Mouse (Mus musculus): ENCODE results near the gene Nktr. TPM values are rescaled to one million over a fixed set of nuclear protein-coding genes. Genes with fewer than 3 reads are reported as not detected.

Nktr gene
- polyA plus RNA-seq, 1 experiment from 2014 or later: 54.5 TPM

DNA sequence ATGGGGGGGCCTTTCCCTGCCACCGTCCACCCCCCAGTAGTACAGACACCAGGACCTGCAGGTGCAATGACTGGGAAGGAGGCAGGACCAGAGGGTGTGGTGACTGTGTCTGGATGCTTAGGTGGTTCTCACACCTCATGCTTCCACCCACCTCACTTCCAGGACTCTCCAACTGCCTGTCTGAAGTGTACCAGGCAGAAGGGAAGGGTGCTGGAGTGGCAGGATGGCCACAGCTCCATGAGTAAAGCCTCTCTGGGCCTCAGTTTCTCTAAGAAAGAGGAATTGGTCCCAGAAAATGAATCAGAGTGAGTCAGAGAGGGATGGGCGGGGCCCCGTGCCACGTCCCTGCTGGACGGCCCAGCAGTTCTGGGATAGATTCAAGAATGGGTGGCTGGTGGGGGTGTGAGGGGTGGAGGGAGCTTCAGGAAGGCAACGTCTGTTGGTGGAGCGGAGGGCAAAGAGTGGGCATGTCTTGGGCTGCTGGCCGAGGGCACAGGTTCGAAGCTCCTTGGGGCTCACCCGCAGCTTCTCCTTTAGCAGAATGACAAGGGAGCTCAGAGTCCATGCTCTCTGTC lies 42.2 kb downstream of the Nktr start:
- no peak for TF ChIP-seq CTCF (IDR thresholded peaks at IDR 0.05)
- no peaks in the 10 kb centered on the region for H3K27me3 ChIP-seq
- CTCF ChIA-PET: interaction anchor here (2.7 kb wide), 1 partner anchor 69 kb away, joined by 7 read pairs; no protein-coding TSS in a partner anchor
- POLR2A ChIA-PET: interaction anchor here (1.0 to 1.8 kb wide), 2 partner anchors 41 to 69 kb away, joined by 3 to 5 read pairs; no protein-coding TSS in a partner anchor
- in situ Hi-C loops (cut with MboI; ENCODE audit: low pct_unique_long_range_greater_than_20kb): no loop called here
- no peak for DNase-seq (ENCODE audit: low read depth, low spot score)
- ATAC-seq: no peak

DNA sequence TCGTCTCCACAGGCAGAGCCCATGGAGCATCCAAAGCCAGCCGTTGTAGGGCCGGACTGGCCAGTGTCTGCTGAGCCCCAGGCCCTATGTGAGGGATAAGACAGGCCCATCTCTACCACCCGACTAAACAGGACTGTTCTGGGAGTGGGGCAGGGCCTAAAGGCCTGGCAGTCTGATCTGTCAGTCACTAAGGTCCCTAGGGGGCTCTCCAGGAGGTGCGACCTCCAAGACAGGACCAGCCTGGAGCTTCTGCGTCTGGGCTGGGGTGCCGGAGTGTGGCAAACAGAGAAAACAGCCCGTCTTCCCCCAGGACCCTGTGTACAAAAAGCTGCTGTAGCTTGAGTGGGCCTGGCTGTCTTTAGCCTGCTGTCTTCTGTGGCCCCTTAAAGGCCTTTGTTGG lies 42.8 kb downstream of the Nktr start:
- CTCF ChIA-PET: interaction anchor here (2.7 kb wide), 1 partner anchor 68 kb away, joined by 7 read pairs; no protein-coding TSS in a partner anchor
- no peak for ATAC-seq
- in situ Hi-C loops (cut with MboI; ENCODE audit: low pct_unique_long_range_greater_than_20kb): no loop called here

DNA sequence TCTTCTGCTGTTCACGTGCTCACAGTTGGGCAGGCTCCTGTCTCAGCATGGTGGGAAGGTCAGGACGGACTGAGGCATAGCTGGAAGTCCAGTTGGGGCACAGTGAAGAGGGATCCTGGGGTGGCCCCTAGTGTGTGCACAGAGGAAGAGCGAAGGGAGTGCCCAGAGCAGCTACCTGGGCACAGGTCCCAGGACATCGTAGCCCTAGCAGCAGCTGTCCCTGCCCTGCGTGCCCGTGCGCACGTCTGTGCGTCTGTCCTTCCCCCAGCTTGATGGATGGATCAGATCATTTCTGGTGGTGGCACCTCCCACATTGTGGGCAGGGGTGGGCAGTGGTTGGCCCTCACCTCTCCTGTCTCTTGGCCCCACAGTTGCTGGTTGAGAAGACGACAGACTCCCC lies 43.3 kb downstream of the Nktr start:
- no peak for DNase-seq (ENCODE audit: low read depth, low spot score)
- ChIA-PET POLR2A (no interaction called here), CTCF (no interaction called here)
- in situ Hi-C loops (cut with MboI; ENCODE audit: low pct_unique_long_range_greater_than_20kb): no loop called here
- ATAC-seq: no peak
- TF ChIP-seq CTCF (IDR thresholded peaks at IDR 0.05): no peak
- H3K27me3 ChIP-seq: no peaks in the 10 kb centered on the region

More for the DNA sequence above, 42.8 kb downstream of the Nktr start:
- TF ChIP-seq CTCF (IDR thresholded peaks at IDR 0.05): no peak
- no peak for DNase-seq (ENCODE audit: low read depth, low spot score)
- H3K27me3 ChIP-seq: no peaks in the 10 kb centered on the region
- POLR2A ChIA-PET: interaction anchor here (1.0 kb wide), 1 partner anchor 42 kb away, joined by 3 read pairs; no protein-coding TSS in a partner anchor

DNA sequence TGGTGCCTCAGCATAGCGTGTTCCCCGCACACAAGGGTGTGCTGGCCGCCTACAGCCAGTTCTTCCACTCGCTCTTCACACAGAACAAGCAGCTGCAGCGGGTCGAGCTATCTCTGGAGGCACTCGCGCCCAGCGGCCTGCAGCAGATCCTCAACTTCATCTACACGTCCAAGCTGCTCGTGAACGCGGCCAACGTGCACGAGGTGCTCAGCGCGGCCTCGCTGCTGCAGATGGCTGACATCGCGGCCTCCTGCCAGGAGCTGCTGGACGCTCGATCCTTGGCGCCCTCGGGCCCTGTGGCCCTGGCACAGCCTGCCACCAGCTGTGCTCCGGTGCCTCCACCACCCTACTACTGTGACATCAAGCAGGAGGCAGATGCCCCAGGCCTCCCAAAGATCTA lies 43.8 kb downstream of the Nktr start:
- no peaks in the 10 kb centered on the region for H3K27me3 ChIP-seq
- ATAC-seq: no peak
- in situ Hi-C loops (cut with MboI; ENCODE audit: low pct_unique_long_range_greater_than_20kb): no loop called here
- no peak for DNase-seq (ENCODE audit: low read depth, low spot score)
- CTCF ChIA-PET: no interaction called here
- no peak for TF ChIP-seq CTCF (IDR thresholded peaks at IDR 0.05)
- POLR2A ChIA-PET: no interaction called here

DNA sequence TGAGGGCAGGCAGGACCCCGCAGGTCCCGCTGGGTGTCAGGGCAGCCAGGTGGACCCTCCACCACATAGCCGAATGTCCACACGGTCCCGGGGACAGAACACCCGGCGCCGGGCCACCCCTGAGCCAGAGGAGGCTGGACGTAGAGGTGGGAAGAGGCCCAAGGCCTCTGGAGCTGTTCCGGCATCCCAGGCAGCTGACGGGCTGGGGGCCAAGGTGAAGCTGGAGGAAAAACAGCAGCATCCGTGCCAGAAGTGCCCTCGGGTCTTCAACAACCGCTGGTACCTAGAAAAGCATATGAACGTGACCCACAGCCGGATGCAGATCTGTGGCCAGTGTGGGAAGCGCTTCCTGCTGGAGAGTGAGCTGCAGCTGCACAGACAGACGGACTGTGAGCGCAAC lies 44.7 kb downstream of the Nktr start:
- in situ Hi-C loops (cut with MboI; ENCODE audit: low pct_unique_long_range_greater_than_20kb): no loop called here
- DNase-seq (ENCODE audit: low read depth, low spot score): no peak
- no peak for ATAC-seq
- POLR2A ChIA-PET: no interaction called here
- H3K27me3 ChIP-seq: no peaks in the 10 kb centered on the region
- TF ChIP-seq CTCF (IDR thresholded peaks at IDR 0.05): no peak
- CTCF ChIA-PET: no interaction called here

DNA sequence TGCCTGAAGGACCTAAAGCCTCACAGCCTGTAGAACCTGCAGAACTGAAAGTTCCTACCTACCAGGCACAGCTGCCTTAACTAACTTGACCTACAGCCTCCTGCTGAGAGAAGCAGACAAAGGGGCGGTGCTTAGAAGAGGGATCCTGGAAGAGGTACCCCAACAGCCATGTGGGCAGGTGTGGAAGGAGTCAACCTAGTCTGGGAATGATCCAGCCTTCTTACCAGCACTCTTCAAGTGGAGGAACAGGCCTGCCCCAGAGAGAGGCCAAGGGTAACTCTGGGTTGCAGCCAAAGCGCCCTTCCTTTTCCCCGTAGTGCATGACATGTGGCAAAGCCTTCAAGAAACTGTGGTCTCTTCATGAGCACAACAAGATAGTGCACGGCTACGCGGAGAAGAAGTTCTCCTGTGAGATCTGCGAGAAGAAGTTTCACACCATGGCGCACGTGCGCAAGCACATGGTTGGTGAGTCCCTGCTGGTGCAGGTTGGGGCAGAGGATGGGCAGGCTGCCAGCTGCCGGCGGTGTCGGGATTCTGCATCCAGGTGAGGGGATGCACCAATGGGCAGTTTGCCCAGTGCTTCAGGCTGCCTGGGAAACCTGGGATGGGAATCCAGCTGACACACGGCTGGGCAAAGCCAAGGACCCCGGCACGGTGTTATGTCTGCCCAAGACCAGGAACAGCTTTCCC lies 46.3 kb downstream of the Nktr start:
- in situ Hi-C loops (cut with MboI; ENCODE audit: low pct_unique_long_range_greater_than_20kb): loop anchor here (5.0 kb wide), 1 partner anchor 57 kb away; no protein-coding TSS in a partner anchor
- ChIA-PET CTCF (no interaction called here), POLR2A (no interaction called here)
- no peak for ATAC-seq
- no peak for DNase-seq (ENCODE audit: low read depth, low spot score)
- H3K27me3 ChIP-seq: no peaks in the 10 kb centered on the region
- TF ChIP-seq CTCF (IDR thresholded peaks at IDR 0.05): no peak

DNA sequence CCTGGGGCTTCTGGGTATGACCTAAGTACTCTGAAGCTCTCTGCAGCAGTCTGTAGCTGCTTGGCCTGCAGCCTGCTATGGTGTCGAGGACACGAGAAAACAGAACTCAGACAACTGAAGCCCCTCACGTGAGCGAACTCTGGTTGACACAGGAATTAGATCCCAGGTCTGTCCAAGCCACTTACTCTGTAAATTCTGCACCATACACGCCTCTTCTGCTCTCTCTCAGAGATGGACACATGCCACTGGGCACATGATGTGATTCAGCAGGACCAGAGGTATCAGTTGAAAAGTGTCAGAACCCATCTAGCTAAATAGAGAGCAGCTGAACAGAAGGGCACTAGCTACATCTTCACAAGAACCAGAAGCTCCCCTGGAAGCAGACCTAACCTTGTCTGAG lies 53.4 kb downstream of the Nktr start:
- in situ Hi-C loops (cut with MboI; ENCODE audit: low pct_unique_long_range_greater_than_20kb): no loop called here
- H3K27me3 ChIP-seq: peaks cover 8% of the 10 kb centered on the region
- no peak for TF ChIP-seq CTCF (IDR thresholded peaks at IDR 0.05)
- ChIA-PET CTCF (interaction anchor here (0.6 to 1.0 kb wide), 3 partner anchors 30 to 55 kb away, joined by 3 read pairs; no protein-coding TSS in a partner anchor), POLR2A (no interaction called here)
- DNase-seq (ENCODE audit: low read depth, low spot score) (no peak), ATAC-seq (no peak)

DNA sequence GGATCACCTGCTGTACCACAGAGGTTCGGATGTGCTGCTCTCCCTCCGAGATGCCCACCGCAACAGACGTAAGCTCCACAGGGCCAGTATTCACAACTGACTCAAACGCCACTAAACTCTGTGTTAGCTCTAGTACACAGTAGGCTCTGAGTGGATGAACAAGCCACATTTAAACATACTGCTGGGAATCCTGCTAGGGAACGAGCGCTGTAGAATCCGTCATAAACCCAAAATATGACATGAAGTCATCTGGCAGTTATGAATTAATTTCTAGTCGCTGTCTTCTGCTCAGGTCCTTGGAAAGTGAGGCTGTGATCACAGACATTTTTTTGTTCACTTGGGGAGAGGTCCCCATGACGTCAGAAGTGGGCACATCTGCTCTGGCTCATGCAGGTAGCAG lies 57.0 kb downstream of the Nktr start:
- DNase-seq (ENCODE audit: low read depth, low spot score): no peak
- in situ Hi-C loops (cut with MboI; ENCODE audit: low pct_unique_long_range_greater_than_20kb): no loop called here
- ChIA-PET POLR2A (no interaction called here), CTCF (no interaction called here)
- no peak for TF ChIP-seq CTCF (IDR thresholded peaks at IDR 0.05)
- peaks cover 24% of the 10 kb centered on the region for H3K27me3 ChIP-seq
- ATAC-seq: no peak

DNA sequence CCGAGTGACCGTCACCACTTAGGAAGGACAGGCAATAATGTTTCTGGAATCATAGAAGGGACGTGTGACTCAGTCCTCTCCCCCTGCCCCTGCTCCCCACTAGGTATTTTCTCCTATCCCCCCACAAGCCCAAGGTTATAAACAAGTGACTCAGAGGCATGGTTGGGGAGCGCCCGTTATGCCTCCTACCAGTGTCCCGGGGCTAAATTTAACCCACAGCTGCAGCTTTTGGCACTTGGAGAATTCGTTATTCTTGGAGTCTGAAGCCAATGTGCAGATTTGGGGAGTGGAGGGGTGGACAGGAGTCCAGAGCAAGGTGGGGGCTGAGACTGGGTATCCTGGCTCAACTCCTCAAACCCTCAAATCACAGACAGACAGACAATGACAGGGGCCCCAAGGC lies 57.5 kb downstream of the Nktr start:
- ATAC-seq: no peak
- in situ Hi-C loops (cut with MboI; ENCODE audit: low pct_unique_long_range_greater_than_20kb): no loop called here
- CTCF ChIA-PET: interaction anchor here (0.6 to 1.4 kb wide), 2 partner anchors 23 to 46 kb away, joined by 3 read pairs; no protein-coding TSS in a partner anchor

DNA sequence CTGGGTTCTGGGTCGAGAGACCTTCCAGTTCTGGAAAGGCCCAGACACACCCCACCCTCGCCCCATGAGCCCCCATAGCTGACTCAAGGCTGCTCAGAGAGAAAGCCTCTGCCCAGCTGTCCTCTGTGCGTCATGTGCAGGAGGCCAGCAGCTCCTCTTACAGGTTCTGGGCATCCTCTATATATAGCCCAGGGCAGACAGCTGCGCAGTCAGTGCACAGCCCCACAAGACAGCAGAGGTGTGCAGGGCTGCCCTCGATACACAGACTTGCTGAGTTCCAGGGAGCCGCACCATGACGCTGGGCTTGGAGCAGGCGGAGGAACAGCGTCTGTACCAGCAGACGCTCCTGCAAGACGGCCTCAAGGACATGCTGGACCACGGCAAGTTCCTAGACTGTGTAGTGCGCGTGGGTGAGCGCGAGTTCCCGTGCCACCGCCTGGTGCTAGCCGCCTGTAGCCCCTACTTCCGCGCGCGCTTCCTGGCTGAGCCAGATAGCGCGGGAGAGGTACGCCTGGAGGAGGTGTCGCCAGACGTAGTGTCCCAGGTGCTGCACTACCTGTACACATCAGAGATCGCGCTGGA lies 58.6 kb downstream of the Nktr start, which contains the start of gene Klhl40:
TSS of gene Klhl40 (plus strand) at position 124 of the 582 bp plus-strand sequence.
- TF ChIP-seq CTCF (IDR thresholded peaks at IDR 0.05): no peak
- ATAC-seq (no peak), DNase-seq (ENCODE audit: low read depth, low spot score) (no peak)
- H3K27me3 ChIP-seq: peaks cover 24% of the 10 kb centered on the region
- ChIA-PET CTCF (interaction anchor here (1.4 kb wide), 1 partner anchor 45 kb away, joined by 3 read pairs; no protein-coding TSS in a partner anchor), POLR2A (no interaction called here)
- in situ Hi-C loops (cut with MboI; ENCODE audit: low pct_unique_long_range_greater_than_20kb): no loop called here

More for the DNA sequence above, 57.5 kb downstream of the Nktr start:
- H3K27me3 ChIP-seq: peaks cover 24% of the 10 kb centered on the region
- no peak for TF ChIP-seq CTCF (IDR thresholded peaks at IDR 0.05)
- POLR2A ChIA-PET: interaction anchor here (0.6 kb wide), 2 partner anchors 47 to 231 kb away, joined by 3 to 4 read pairs; no protein-coding TSS in a partner anchor
- no peak for DNase-seq (ENCODE audit: low read depth, low spot score)

DNA sequence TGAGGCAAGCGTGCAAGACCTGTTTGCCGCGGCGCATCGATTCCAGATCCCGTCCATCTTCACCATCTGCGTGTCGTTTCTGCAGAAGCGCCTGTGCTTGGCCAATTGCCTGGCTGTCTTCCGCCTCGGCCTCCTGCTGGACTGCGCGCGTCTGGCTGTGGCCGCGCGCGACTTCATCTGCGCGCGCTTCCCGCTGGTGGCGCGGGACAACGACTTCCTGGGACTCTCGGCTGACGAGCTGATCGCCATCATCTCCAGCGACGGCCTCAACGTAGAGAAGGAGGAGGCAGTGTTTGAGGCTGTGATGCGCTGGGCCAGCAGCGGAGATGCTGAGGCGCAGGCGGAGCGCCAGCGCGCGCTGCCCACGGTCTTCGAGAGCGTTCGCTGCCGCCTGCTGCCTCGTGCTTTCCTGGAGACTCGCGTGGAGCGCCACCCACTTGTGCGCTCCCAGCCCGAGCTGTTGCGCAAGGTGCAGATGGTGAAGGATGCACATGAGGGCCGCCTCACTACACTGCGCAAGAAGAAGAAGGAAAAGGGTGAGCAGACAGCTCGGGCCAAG lies 59.2 kb downstream of the Nktr start:
- in situ Hi-C loops (cut with MboI; ENCODE audit: low pct_unique_long_range_greater_than_20kb): no loop called here
- no peak for TF ChIP-seq CTCF (IDR thresholded peaks at IDR 0.05)
- H3K27me3 ChIP-seq: peaks cover 24% of the 10 kb centered on the region
- DNase-seq (ENCODE audit: low read depth, low spot score) (no peak), ATAC-seq (no peak)
- CTCF ChIA-PET: no interaction called here
- POLR2A ChIA-PET: no interaction called here

Data from Patski (cell line).